Mouse (Mus musculus): ENCODE measurements around the gene Naa35.

GRCm38 (mm10) chr13:59536631-59537030 lies 48.4 kb upstream of the Naa35 start:
- TF ChIP-seq CTCF (IDR thresholded peaks at IDR 0.05; ENCODE audit: low read depth) = no peak
- TF ChIP-seq EP300 (IDR thresholded peaks at IDR 0.05; ENCODE audit: low read depth) = no peak
